Mouse (Mus musculus) hindbrain, postnatal 0 days (tissue): ENCODE results near the gene Rrn3. TPM values are rescaled to one million over a fixed set of nuclear protein-coding genes. Genes with fewer than 3 reads are reported as not detected.
A peak's percentile ranks its signal among the peaks of the same experiment; 100 is the strongest.
"Not testable (repeated sequence)": the region's sequence is repeated elsewhere in the genome, so short reads cannot be mapped to it uniquely, and the experiment has no call there.

Source experiments
- ATAC-seq: fragments of 200-750 bp; cut with Nextera tagmentation; 2 replicates; pipeline ENCODE4 v1.8.0; 2017; ENCODE audit warnings: mild to moderate bottlenecking, moderate TSS enrichment, moderate library complexity
- DNase-seq: peaks from one replicate; pipeline ENCODE4 v3.0.0-alpha.2; 2015; ENCODE audit warnings: low spot score
- H3K27ac ChIP-seq: fragments of 300-500 bp; sonication (generic); 2 replicates; pipeline ENCODE4 v1.5.1; 2014; ENCODE audit warnings: mild to moderate bottlenecking
- H3K27me3 ChIP-seq: fragments of 300-500 bp; sonication (generic); 2 replicates; pipeline ENCODE4 v1.6.1; 2014; ENCODE audit warnings: low read length, mixed read lengths; ENCODE audit not compliant: insufficient read depth
- H3K36me3 ChIP-seq: fragments of 300-500 bp; sonication (generic); 2 replicates; pipeline ENCODE4 v1.6.1; 2014; ENCODE audit warnings: low read length, mixed read lengths; ENCODE audit not compliant: insufficient read depth
- H3K4me1 ChIP-seq: fragments of 300-500 bp; sonication (generic); 2 replicates; pipeline ENCODE4 v1.6.1; 2014; ENCODE audit warnings: antibody characterized with exemption, low read length, mixed read lengths; ENCODE audit not compliant: insufficient read depth
- H3K4me2 ChIP-seq: fragments of 300-500 bp; sonication (generic); 2 replicates; pipeline ENCODE4 v1.6.1; 2014; ENCODE audit warnings: low read depth, mild to moderate bottlenecking, low read length, moderate library complexity, mixed read lengths
- H3K4me3 ChIP-seq: fragments of 300-500 bp; sonication (generic); 2 replicates; pipeline ENCODE4 v1.5.1; 2014; ENCODE audit warnings: low read length
- H3K9ac ChIP-seq: fragments of 300-500 bp; sonication (generic); replicated peaks from 2 replicates; pipeline ENCODE4 v1.6.1; 2014; ENCODE audit warnings: mild to moderate bottlenecking, low read length, moderate library complexity, mixed read lengths
- H3K9me3 ChIP-seq: fragments of 300-500 bp; sonication (generic); 2 replicates; pipeline ENCODE4 v1.6.1; 2016; ENCODE audit warnings: low read length, mixed read lengths
- CTCF ChIP-seq: IDR thresholded peaks from 2 replicates; pipeline ENCODE4 v1.5.1; 2016; ENCODE audit warnings: antibody characterized with exemption, control low read depth, low read depth
- WGBS: fragments of 180-500 bp; shearing (Covaris S2); extraction: QIAGEN DNeasy Blood & Tissue Kit; methylation state at CpG from one replicate; pipeline ENCODE4 v1.1.7; 2014; 5-methylcytosine and 5-hydroxymethylcytosine counted together
- polyA plus RNA-seq: library from polyadenylated mRNA; unstranded; fragments of >200 nt; fragmentation: Nextera tagmentation; extraction: Ambion mirVana; gene quantifications from 2 replicates; pipeline ENCODE4 v1.2.1, GENCODE M21; 2015
- total RNA-seq: library from RNA; depleted of rRNA; stranded (reverse); fragments of >200 nt; gene quantifications from 2 replicates; pipeline ENCODE4 v1.2.3, GENCODE M21; 2014

Rrn3 gene
- total and polyA plus RNA-seq, 2 experiments from 2014 or later: 73.5 to 74.7 TPM

DNA sequence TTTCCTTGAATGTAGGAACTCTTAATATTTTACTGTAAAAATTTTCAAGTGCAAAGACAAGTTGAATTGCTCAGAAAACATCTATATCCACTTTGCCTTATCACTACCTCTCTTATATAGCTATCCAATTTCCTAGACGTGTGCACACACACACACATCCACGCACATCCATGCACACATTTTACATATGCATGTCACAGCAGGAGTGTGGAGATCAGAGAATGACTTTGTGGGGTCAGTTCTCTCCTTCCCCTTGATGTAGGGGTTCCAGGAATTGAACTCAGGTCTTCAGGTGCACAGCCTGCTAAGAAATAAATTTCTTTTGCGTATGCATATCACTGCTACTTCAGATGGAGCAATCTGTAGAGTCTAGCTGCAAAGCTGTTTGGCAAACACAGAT, 32.4 kb upstream of the Rrn3 start:
- no peaks in the 10 kb centered on the region for H3K4me1 ChIP-seq
- no peak overlapping the region for H3K4me2 ChIP-seq
- H3K4me3 ChIP-seq: no peak overlapping the region
- H3K9me3 ChIP-seq: no peaks in the 10 kb centered on the region
- 51% methylated on average over 3 of the region's 3 CpGs for WGBS
- H3K36me3 ChIP-seq: no peaks in the 10 kb centered on the region
- no peak overlapping the region for H3K27ac ChIP-seq
- no peak overlapping the region for H3K9ac ChIP-seq
- no peak for TF ChIP-seq CTCF
- ATAC-seq: no peak
- H3K27me3 ChIP-seq: no peaks in the 10 kb centered on the region
- DNase-seq: no peak

DNA sequence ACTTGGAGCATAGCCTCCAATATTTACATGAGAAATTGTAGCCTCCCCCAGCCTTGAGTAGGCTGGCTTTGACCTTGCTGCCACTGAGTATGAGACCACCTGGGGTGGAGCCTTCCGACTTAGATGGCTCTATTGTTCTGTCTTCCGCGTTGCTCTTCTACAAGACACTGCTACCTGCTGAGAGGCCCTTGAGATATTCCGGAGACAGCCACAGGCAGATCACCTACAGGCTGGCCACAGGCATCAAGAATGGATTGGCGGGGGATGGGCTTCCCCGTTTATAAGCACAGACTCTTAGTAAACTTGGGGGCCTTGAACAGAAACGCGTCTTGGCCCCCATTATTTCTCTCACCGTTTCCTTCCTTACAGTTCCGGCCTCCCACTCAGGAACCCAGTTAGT, 31.7 kb upstream of the Rrn3 start:
- H3K4me1 ChIP-seq, H3K4me2 ChIP-seq, H3K36me3 ChIP-seq, H3K4me3 ChIP-seq, DNase-seq, H3K27me3 ChIP-seq, ATAC-seq, H3K27ac ChIP-seq, H3K9me3 ChIP-seq, H3K9ac ChIP-seq: not testable (repeated sequence)
- WGBS: 12% methylated on average over 10 of the region's 10 CpGs

DNA sequence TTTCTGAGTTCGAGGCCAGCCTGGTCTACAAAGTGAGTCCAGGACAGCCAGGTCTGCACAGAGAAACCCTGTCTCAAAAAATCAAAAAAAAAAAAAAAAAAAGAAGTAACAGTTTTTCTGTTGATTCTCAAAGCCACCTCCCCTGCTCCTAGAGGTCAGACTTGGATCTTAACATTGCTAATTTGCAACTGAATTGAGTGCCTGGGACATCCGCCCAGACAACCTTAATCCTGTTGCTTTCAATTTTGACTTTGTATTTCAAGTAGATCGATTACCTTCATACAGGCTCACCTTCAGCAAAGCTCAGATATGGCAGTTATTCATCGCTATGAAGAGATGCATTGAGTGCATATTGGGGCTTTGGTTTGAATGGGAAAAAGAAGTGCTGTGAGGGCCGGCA, 31.2 kb upstream of the Rrn3 start:
- Histone ChIP-seq H3K4me3 (no peak overlapping the region), H3K36me3 (no peaks in the 10 kb centered on the region), H3K4me1 (no peaks in the 10 kb centered on the region), H3K4me2 (no peak overlapping the region), H3K9me3 (no peaks in the 10 kb centered on the region), H3K27me3 (no peaks in the 10 kb centered on the region), H3K9ac (no peak overlapping the region), H3K27ac (no peak overlapping the region)
- no peak for ATAC-seq
- WGBS: 43% methylated on average over 5 of the region's 5 CpGs
- TF ChIP-seq CTCF: no peak
- no peak for DNase-seq

DNA sequence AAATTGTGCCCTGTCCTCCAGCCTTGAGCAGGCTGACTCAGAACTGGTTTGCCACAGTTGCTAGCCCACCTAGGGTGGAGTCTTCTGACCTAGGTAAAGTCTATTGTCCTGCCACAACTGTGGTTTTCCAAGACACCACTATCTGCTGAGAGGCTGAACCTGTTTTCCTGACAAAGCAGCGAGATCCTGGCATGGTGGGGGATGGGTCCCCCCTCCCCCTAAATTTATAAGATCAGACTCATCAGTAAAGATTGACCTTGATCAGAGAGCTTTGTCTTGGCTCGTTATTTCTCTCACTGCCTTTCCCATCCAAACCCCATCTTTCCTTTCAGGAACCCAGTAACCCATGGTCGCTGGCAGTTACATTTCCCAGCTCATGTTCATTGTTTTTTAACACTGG, 30.5 kb upstream of the Rrn3 start:
- 57% methylated on average over 3 of the region's 3 CpGs for WGBS
- no peak overlapping the region for H3K27ac ChIP-seq
- no peak overlapping the region for H3K4me2 ChIP-seq
- DNase-seq: no peak
- no peaks in the 10 kb centered on the region for H3K27me3 ChIP-seq
- ATAC-seq: no peak
- H3K9ac ChIP-seq: no peak overlapping the region
- H3K4me3 ChIP-seq: no peak overlapping the region
- H3K9me3 ChIP-seq: no peaks in the 10 kb centered on the region
- TF ChIP-seq CTCF: no peak
- peaks cover 2% of the 10 kb centered on the region; the same call in 1 of the 2 replicates for H3K4me1 ChIP-seq
- H3K36me3 ChIP-seq: no peaks in the 10 kb centered on the region

DNA sequence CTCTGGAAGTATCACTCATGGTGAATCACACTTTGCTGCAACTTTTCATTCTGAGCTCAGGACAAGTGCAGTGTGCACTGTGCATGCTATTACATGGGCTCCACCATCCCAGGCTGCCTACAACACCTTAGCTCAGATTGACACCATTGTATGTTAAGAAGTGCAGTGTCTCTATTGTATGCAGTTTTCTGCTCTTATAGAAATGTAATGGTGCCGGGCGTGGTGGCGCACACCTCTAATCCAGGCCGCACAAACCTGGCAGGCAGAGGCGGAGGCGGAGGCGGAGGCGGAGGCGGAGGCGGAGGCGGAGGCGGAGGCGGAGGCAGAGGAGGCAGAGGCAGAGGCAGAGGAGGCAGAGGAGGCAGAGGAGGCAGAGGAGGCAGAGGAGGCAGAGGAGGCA, 29.9 kb upstream of the Rrn3 start:
- no peak for DNase-seq
- 96% methylated on average over 13 of the region's 13 CpGs for WGBS
- no peaks in the 10 kb centered on the region for H3K9me3 ChIP-seq
- no peak overlapping the region for H3K9ac ChIP-seq
- ATAC-seq: no peak
- H3K4me1 ChIP-seq: peaks cover 4% of the 10 kb centered on the region; the same call in 1 of the 2 replicates
- no peaks in the 10 kb centered on the region for H3K27me3 ChIP-seq
- H3K4me2 ChIP-seq: no peak overlapping the region
- no peak overlapping the region for H3K4me3 ChIP-seq
- no peak for TF ChIP-seq CTCF
- no peaks in the 10 kb centered on the region for H3K36me3 ChIP-seq
- no peak overlapping the region for H3K27ac ChIP-seq

DNA sequence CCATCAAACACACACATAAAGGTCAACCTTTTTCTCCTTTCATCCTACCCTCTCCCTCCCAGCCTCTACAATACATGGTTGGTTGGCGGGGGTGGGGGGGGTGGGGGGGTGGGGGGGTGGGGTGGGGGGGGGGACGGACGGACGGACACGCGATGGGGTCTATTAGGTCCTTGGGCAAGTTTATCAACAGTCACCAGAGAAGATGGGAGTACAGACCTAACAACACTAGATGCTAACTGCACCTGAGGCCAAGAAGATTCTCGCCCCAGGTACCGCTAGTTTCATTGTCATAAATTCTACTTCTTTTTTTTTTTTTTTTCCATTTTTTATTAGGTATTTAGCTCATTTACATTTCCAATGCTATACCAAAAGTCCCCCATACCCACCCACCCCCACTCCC, 26.5 kb upstream of the Rrn3 start:
- WGBS: 59% methylated on average over 8 of the region's 8 CpGs
- no peak overlapping the region for H3K9ac ChIP-seq
- H3K27me3 ChIP-seq: no peaks in the 10 kb centered on the region
- no peak overlapping the region for H3K27ac ChIP-seq
- H3K36me3 ChIP-seq: no peaks in the 10 kb centered on the region
- H3K4me2 ChIP-seq: peak overlapping the region; percentile 76
- no peaks in the 10 kb centered on the region for H3K9me3 ChIP-seq
- H3K4me3 ChIP-seq: peak overlapping the region; percentile 68
- DNase-seq: no peak
- no peak for TF ChIP-seq CTCF
- peak; percentile 41; the same call in 1 of the 2 replicates for ATAC-seq
- H3K4me1 ChIP-seq: peaks cover 4% of the 10 kb centered on the region; the same call in 1 of the 2 replicates

DNA sequence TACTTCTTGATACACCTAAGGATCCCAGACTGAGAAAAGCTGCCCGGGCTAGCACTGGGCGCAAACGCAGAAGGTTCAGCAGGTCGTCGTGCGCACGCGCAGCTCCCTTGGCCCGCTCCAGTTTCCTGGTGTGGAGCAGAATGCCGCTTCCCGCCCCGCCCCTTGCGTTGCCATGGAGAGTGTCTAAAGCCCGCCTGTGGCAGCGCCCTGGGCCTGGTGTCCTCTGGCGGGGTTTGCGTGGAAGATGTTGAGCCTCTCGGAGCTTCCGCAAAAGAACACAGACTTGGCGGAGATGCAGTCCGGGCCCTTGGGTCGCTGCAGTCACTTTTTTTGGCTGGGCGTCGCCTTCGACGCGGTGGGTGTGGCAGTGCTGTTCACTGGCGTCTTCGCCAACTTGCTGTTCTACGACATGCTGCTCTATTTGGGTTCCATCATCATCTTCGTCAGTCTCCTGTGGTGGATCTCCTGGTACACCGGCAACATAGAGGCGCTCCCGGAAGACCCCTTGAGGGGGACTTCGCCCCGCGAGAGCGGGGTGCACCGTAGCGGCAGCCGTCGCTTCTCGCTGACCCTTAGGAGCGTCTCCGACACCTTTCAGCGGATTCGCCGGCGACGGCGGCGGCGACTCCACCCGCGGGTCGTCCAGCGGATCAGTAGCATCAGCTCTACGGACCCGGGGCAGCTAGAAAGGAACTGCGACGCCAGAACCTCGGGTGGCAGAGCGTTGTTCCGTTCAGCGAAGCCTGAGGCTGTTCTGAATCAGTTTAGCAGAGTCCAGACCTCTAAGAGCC, 25.9 kb upstream of the Rrn3 start:
- TF ChIP-seq CTCF: 0 out of 2 replicates have a peak, but pooled peaks have one; percentile 0
- DNase-seq (peak; percentile 97), ATAC-seq (peak; percentile 99)
- peak overlapping the region; percentile 47 for H3K9ac ChIP-seq
- H3K27ac ChIP-seq: peak overlapping the region; percentile 51; the same call in 1 of the 2 replicates
- H3K4me1 ChIP-seq: peaks cover 4% of the 10 kb centered on the region; the same call in 1 of the 2 replicates
- H3K4me2 ChIP-seq: peak overlapping the region; percentile 76
- WGBS: under 1% methylated on average over 65 of the region's 65 CpGs
- H3K27me3 ChIP-seq: no peaks in the 10 kb centered on the region
- no peaks in the 10 kb centered on the region for H3K9me3 ChIP-seq
- no peaks in the 10 kb centered on the region for H3K36me3 ChIP-seq
- peak overlapping the region; percentile 68 for H3K4me3 ChIP-seq
